Mouse (Mus musculus) common myeloid progenitor, adult 5-6 weeks (primary cell): ENCODE measurements around the gene Med12. TPM values are rescaled to one million over a fixed set of nuclear protein-coding genes. Genes with fewer than 3 reads are reported as not detected.
"Not testable (repeated sequence)": the region's sequence is repeated elsewhere in the genome, so short reads cannot be mapped to it uniquely, and the experiment has no call there.

ENCODE experiments used
- ATAC-seq: replicated peaks from 2 replicates; pipeline ENCODE4 v1.8.0; 2016; ENCODE audit warnings: low read depth, mild to moderate bottlenecking, moderate TSS enrichment, inconsistent platforms; ENCODE audit not compliant: poor library complexity, severe bottlenecking
- total RNA-seq: library from RNA; stranded (forward); fragments of 200-1000, 187-1606 nt; gene quantifications from 2 replicates; pipeline ENCODE4 v1.2.3, GENCODE M21; 2017

Med12 gene
- total RNA-seq, 1 experiment from 2014 or later, result 37.1 TPM

GRCm38 (mm10) chrX:101299473-101300426 lies 25.9 kb downstream of the Med12 start:
- ATAC-seq, result no peak

GRCm38 (mm10) chrX:101300427-101301030 lies 26.7 kb downstream of the Med12 start:
- no peak for ATAC-seq

GRCm38 (mm10) chrX:101301654-101302053 lies 27.8 kb downstream of the Med12 start:
- ATAC-seq, result no peak

GRCm38 (mm10) chrX:101304646-101305045 lies 30.8 kb downstream of the Med12 start:
- no peak for ATAC-seq

GRCm38 (mm10) chrX:101309299-101309698 lies 35.5 kb downstream of the Med12 start:
- ATAC-seq, result no peak

- ATAC-seq, result peak; percentile 63
These were observed 40.0 kb downstream of the Med12 start for GRCm38 (mm10) chrX:101313625-101314359.

GRCm38 (mm10) chrX:101319775-101320174 lies 45.9 kb downstream of the Med12 start:
- ATAC-seq, result no peak

GRCm38 (mm10) chrX:101325989-101326899 lies 52.4 kb downstream of the Med12 start:
- no peak for ATAC-seq

GRCm38 (mm10) chrX:101329372-101330028 lies 55.7 kb downstream of the Med12 start:
- ATAC-seq, result 0 out of 2 replicates have a peak, but pooled peaks have one; percentile 24

- ATAC-seq, result no peak
These were observed 58.2 kb downstream of the Med12 start for GRCm38 (mm10) chrX:101332031-101332374.

GRCm38 (mm10) chrX:101332375-101333211 lies 58.8 kb downstream of the Med12 start:
- ATAC-seq, result peak; percentile 99

GRCm38 (mm10) chrX:101334606-101335005 lies 60.8 kb downstream of the Med12 start:
- no peak for ATAC-seq

- ATAC-seq, result no peak
These were observed 64.8 kb downstream of the Med12 start for GRCm38 (mm10) chrX:101338666-101339065.

GRCm38 (mm10) chrX:101342837-101343236 lies 69.0 kb downstream of the Med12 start:
- not testable (repeated sequence) for ATAC-seq

- ATAC-seq, result peak; percentile 69
These were observed 71.6 kb downstream of the Med12 start for GRCm38 (mm10) chrX:101345456-101345855.

- ATAC-seq, result no peak
These were observed 72.6 kb downstream of the Med12 start for GRCm38 (mm10) chrX:101346475-101346874.
